20 mouse cellular contexts compared by ENCODE assay signal in genomic region chr14:103449447-103449846, GRCm38 (mm10).
A peak's percentile ranks its signal among the peaks of the same experiment; 100 is the strongest.
DNase-seq lines count a peak whose midpoint lies in the region; ATAC-seq and TF ChIP-seq lines count a peak whose summit lies in the region.
"Had no signal": no experiment of that assay in that cellular context is flagged by ENCODE, and none has a peak within 500 bp of the region (broad histone marks: within the 10 kb centered on the region; RNA-seq: fewer than 3 reads in every experiment).

No protein-coding gene starts in this region.

- H3K27ac ChIP-seq in forebrain, postnatal 0 days (ENCODE audit: low read depth, low read length) = no peak overlapping the region
- no peak overlapping the region for H3K27ac ChIP-seq in forebrain, embryonic 16.5 days (ENCODE audit: low read length)
- H3K27ac ChIP-seq in layer of hippocampus, adult 2 months = peak overlapping the region; percentile 46; the same call in 1 of the 2 replicates
- no peak overlapping the region for H3K27ac ChIP-seq in hindbrain, embryonic 16.5 days (ENCODE audit: low read depth, low read length)
- H3K27ac ChIP-seq in neural tube, embryonic 15.5 days (replicated peaks) = peak overlapping the region; percentile 56
- H3K27ac ChIP-seq: embryonic facial prominence, embryonic 12.5 days; forebrain, embryonic 15.5 days; gastrocnemius, adult 2 months; intestine, embryonic 15.5 days had no signal

- H3K27me3 ChIP-seq in forebrain, postnatal 0 days (ENCODE audit: insufficient read depth, low read length) = no peaks in the 10 kb centered on the region
- no peaks in the 10 kb centered on the region for H3K27me3 ChIP-seq in forebrain, embryonic 16.5 days (replicated peaks; ENCODE audit: control insufficient read depth, insufficient read depth, low read length)
- H3K27me3 ChIP-seq in hindbrain, embryonic 16.5 days (replicated peaks; ENCODE audit: control insufficient read depth, insufficient read depth, low read length) = no peaks in the 10 kb centered on the region
- no peaks in the 10 kb centered on the region for H3K27me3 ChIP-seq in neural tube, embryonic 15.5 days (replicated peaks)
- H3K27me3 ChIP-seq: embryonic facial prominence, embryonic 12.5 days; forebrain, embryonic 15.5 days; heart, embryonic 12.5 days; intestine, embryonic 15.5 days had no signal

- peak; percentile 24 for DNase-seq in forebrain, postnatal 0 days
- DNase-seq in layer of hippocampus, adult 2 months (ENCODE audit: low spot score in 2 of 2) = no peak
- no peak for DNase-seq in layer of hippocampus, postnatal 10 days (ENCODE audit: low spot score in 2 of 2)
- DNase-seq in frontal cortex, adult 2 months (ENCODE audit: extremely low spot score in 1 of 2, low spot score in 1 of 2) = no peak
- DNase-seq: adrenal gland, postnatal 10 days; B cell, adult 2 months; cerebellum, adult 11 months; cerebellum, adult 8-10 months; cerebellum, postnatal 25 days; gastrocnemius, adult 2 months; gastrocnemius, postnatal 25 days had no signal

- H3K4me1 ChIP-seq in forebrain, postnatal 0 days (ENCODE audit: insufficient read depth) = no peaks in the 10 kb centered on the region
- 0 out of 2 replicates have a peak, but pooled peaks cover 2% of the 10 kb centered on the region for H3K4me1 ChIP-seq in forebrain, embryonic 16.5 days (replicated peaks; ENCODE audit: control insufficient read depth, insufficient read depth, low read length)
- no peaks in the 10 kb centered on the region; the same call in 1 of the 2 replicates for H3K4me1 ChIP-seq in hindbrain, embryonic 16.5 days (ENCODE audit: control insufficient read depth, insufficient read depth, low read depth, low read length)
- peaks cover 13% of the 10 kb centered on the region for H3K4me1 ChIP-seq in neural tube, embryonic 15.5 days
- H3K4me1 ChIP-seq: embryonic facial prominence, embryonic 12.5 days; forebrain, embryonic 15.5 days; heart, embryonic 12.5 days; intestine, embryonic 15.5 days had no signal

- ATAC-seq in forebrain, postnatal 0 days = no peak
- ATAC-seq in forebrain, embryonic 16.5 days = no peak
- 0 out of 2 replicates have a peak, but pooled peaks have one; percentile 32 for ATAC-seq in hindbrain, embryonic 16.5 days
- ATAC-seq in neural tube, embryonic 15.5 days (ENCODE audit: low FRiP score) = peak; percentile 43; the same call in 1 of the 2 replicates
- ATAC-seq: CD4-positive, CD25-positive, alpha-beta regulatory T cell, adult 4 months; forebrain, embryonic 15.5 days; intestine, embryonic 15.5 days had no signal

- H3K9ac ChIP-seq in forebrain, postnatal 0 days = no peak overlapping the region
- H3K9ac ChIP-seq in forebrain, embryonic 16.5 days (replicated peaks; ENCODE audit: low read depth, low read length) = no peak overlapping the region
- no peak overlapping the region for H3K9ac ChIP-seq in hindbrain, embryonic 16.5 days (ENCODE audit: low read depth, low read length)
- no peak overlapping the region for H3K9ac ChIP-seq in neural tube, embryonic 15.5 days (replicated peaks)
- H3K9ac ChIP-seq: embryonic facial prominence, embryonic 12.5 days; forebrain, embryonic 15.5 days; heart, embryonic 12.5 days; intestine, embryonic 15.5 days had no signal

- H3K9me3 ChIP-seq in forebrain, postnatal 0 days (ENCODE audit: low read length) = no peaks in the 10 kb centered on the region
- H3K9me3 ChIP-seq in forebrain, embryonic 16.5 days (ENCODE audit: control insufficient read depth, low read length) = no peaks in the 10 kb centered on the region
- H3K9me3 ChIP-seq in hindbrain, embryonic 16.5 days (ENCODE audit: control insufficient read depth, low read length) = no peaks in the 10 kb centered on the region
- no peaks in the 10 kb centered on the region for H3K9me3 ChIP-seq in neural tube, embryonic 15.5 days (replicated peaks)
- H3K9me3 ChIP-seq: embryonic facial prominence, embryonic 12.5 days; forebrain, embryonic 15.5 days; G1E; heart, embryonic 12.5 days; intestine, embryonic 15.5 days had no signal

- no peak overlapping the region for H3K4me3 ChIP-seq in forebrain, postnatal 0 days (ENCODE audit: low read depth, low read length)
- no peak overlapping the region for H3K4me3 ChIP-seq in forebrain, embryonic 16.5 days (replicated peaks; ENCODE audit: low read length)
- no peak overlapping the region for H3K4me3 ChIP-seq in layer of hippocampus, adult 2 months
- H3K4me3 ChIP-seq in hindbrain, embryonic 16.5 days (ENCODE audit: low read length) = no peak overlapping the region
- H3K4me3 ChIP-seq in neural tube, embryonic 15.5 days (replicated peaks) = no peak overlapping the region
- H3K4me3 ChIP-seq: embryonic facial prominence, embryonic 12.5 days; forebrain, embryonic 15.5 days; gastrocnemius, adult 2 months; heart, embryonic 12.5 days; intestine, embryonic 15.5 days had no signal

- TF ChIP-seq CTCF in forebrain, postnatal 0 days (IDR thresholded peaks at IDR 0.05; ENCODE audit: low read depth) = no peak
- no peak for TF ChIP-seq CTCF in layer of hippocampus, adult 2 months (conservative IDR thresholded peaks at IDR 0.05)

- no peak overlapping the region for H3K4me2 ChIP-seq in forebrain, postnatal 0 days (ENCODE audit: low read depth)
- no peak overlapping the region for H3K4me2 ChIP-seq in forebrain, embryonic 16.5 days (ENCODE audit: low read length)
- no peak overlapping the region for H3K4me2 ChIP-seq in hindbrain, embryonic 16.5 days (ENCODE audit: low read length)
- H3K4me2 ChIP-seq in neural tube, embryonic 15.5 days = peak overlapping the region; percentile 17; the same call in 1 of the 2 replicates
- H3K4me2 ChIP-seq: embryonic facial prominence, embryonic 12.5 days; forebrain, embryonic 15.5 days; heart, embryonic 12.5 days; intestine, embryonic 15.5 days had no signal

- 59% methylated on average over 5 of the region's 5 CpGs for WGBS in forebrain, postnatal 0 days
- 71% methylated on average over 5 of the region's 5 CpGs for WGBS in forebrain, embryonic 16.5 days
- WGBS in hindbrain, embryonic 16.5 days = 56% methylated on average over 5 of the region's 5 CpGs
- 31% methylated on average over 5 of the region's 5 CpGs for WGBS in neural tube, embryonic 15.5 days

- no peaks in the 10 kb centered on the region for H3K36me3 ChIP-seq in forebrain, postnatal 0 days (ENCODE audit: insufficient read depth)
- H3K36me3 ChIP-seq in forebrain, embryonic 16.5 days (ENCODE audit: control insufficient read depth, insufficient read depth) = no peaks in the 10 kb centered on the region
- H3K36me3 ChIP-seq in hindbrain, embryonic 16.5 days (ENCODE audit: control insufficient read depth, insufficient read depth, low read length) = no peaks in the 10 kb centered on the region
- H3K36me3 ChIP-seq in neural tube, embryonic 15.5 days = no peaks in the 10 kb centered on the region
- H3K36me3 ChIP-seq: embryonic facial prominence, embryonic 12.5 days; forebrain, embryonic 15.5 days; G1E; heart, embryonic 12.5 days; intestine, embryonic 15.5 days had no signal

Comparison
In these comparisons a context has a peak if more than half of its experiments do, and no peak if none do; other contexts are left out.
1. ATAC-seq: peak in hindbrain, embryonic 16.5 days (single experiment) and neural tube, embryonic 15.5 days (single experiment); none in forebrain, postnatal 0 days (single experiment) and forebrain, embryonic 16.5 days (single experiment).
2. H3K27ac ChIP-seq: peak in layer of hippocampus, adult 2 months (single experiment) and neural tube, embryonic 15.5 days (single experiment); none in forebrain, postnatal 0 days (single experiment), forebrain, embryonic 16.5 days (single experiment) and hindbrain, embryonic 16.5 days (single experiment).